Mouse (Mus musculus) spleen, postnatal 4 days (tissue): ENCODE data around the gene Ephb1.

ENCODE experiments used
- DNase-seq, 2 experiments: peaks; one replicate each; pipeline ENCODE4 v3.0.0; 2022; ENCODE audit warnings: low spot score in 2 of 2

Gene Ephb1

DNA sequence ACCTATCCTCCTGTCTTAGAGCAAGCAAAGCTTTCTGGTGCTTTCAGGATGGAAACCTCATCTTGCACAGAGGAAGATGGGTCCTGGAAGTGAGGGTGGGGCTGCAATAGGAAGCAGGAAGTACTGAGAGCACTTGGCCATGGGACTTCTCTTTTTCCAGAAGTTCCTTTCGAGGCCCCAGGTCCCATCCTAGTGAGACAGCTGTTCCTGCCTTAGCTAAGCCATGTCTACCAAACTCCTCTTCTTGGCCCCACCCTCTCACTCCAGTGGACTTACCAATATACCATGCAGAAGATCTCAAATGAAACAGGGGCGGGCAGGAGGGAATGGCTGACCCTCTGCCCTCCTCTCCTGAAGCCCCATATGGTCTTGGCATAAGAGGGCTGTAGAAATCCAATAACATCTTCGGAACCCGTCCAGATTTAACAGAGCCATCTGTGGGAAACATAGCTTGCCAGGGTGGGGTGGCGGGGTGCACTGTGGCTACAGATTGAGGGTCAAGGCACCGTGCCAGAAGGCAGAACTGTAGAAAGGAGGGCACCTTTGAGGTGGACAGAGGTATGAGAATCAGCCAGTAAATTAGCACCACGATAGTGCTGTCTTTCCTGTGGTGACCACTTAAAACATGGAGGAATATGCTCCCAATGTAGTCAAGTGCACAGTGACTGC, 48.9 kb downstream of the Ephb1 start:
- DNase-seq: no peak

DNA sequence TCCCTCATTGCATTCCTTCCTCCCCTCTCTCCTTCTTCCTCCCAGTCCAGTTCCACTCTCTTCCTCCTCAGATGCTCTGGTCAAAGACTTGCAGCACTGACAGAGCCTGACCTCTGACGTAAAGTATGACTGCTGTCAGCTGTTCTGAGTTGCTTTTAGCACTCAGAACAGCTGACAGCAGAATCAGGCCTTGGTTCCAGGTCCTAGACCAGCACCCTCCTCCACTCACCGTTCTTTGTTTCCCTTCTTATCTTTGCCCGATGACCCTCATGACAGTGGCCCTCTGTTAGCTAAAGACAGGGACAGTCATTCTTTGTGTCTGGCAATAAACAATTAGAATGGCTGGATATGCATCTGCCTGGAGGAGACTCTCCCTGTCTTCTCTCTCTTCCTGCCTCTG, 49.7 kb downstream of the Ephb1 start:
- DNase-seq: no peak

- DNase-seq: no peak
Measured at GRCm38 (mm10) chr9:102303882-102304281, 50.6 kb downstream of the Ephb1 start.

- no peak for DNase-seq
Measured at GRCm38 (mm10) chr9:102300985-102301384, 53.5 kb downstream of the Ephb1 start.

GRCm38 (mm10) chr9:102298741-102299140, 55.8 kb downstream of the Ephb1 start:
- no peak for DNase-seq

DNA sequence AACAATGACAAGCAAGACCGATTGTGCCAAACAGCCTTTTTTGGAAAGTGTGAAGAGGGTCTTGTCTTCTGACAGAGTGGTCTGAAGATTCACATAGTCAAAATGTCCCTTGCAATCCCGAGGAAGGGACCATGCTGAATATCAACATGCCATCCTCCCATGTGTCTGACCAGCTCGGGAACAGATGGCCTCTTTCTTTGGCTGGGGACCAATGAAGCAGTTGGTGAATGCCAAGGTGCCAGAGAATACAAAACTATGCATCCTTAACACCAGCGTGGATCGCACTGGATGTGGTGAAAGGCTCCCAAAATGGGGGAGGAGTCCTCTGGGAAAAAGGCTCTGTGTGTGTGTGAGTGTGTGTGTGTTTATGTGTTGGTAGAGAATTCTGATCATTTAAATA, 56.5 kb downstream of the Ephb1 start:
- no peak for DNase-seq

GRCm38 (mm10) chr9:102297176-102297575, 57.3 kb downstream of the Ephb1 start:
- DNase-seq: no peak

GRCm38 (mm10) chr9:102293605-102294004, 60.9 kb downstream of the Ephb1 start:
- no peak for DNase-seq

- no peak for DNase-seq
Measured at GRCm38 (mm10) chr9:102291230-102291629, 63.3 kb downstream of the Ephb1 start.

GRCm38 (mm10) chr9:102288356-102288755, 66.1 kb downstream of the Ephb1 start:
- no peak for DNase-seq

- DNase-seq: no peak
Measured at GRCm38 (mm10) chr9:102275931-102276330, 78.6 kb downstream of the Ephb1 start.

DNA sequence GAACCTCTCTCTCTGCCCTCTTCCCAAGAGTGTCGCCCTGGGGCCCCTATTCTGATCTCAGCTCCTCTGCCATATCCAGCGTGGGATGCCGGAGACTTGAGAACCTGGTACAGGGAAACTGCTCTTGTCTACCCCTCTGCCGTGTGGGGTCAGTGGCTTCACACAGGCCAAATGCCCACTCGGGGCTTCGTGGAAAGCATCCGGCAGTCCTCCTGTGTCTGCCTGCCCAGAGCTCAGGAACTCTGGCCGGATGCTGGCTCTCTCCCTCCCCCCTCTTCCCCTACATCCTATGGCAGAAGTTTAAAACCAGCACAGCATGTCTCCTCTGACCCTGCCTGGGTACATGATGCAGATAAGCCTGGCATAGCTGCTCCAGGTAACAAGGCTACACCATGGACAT, 80.5 kb downstream of the Ephb1 start:
- no peak for DNase-seq

GRCm38 (mm10) chr9:102273469-102273808, 81.1 kb downstream of the Ephb1 start:
- no peak for DNase-seq

DNA sequence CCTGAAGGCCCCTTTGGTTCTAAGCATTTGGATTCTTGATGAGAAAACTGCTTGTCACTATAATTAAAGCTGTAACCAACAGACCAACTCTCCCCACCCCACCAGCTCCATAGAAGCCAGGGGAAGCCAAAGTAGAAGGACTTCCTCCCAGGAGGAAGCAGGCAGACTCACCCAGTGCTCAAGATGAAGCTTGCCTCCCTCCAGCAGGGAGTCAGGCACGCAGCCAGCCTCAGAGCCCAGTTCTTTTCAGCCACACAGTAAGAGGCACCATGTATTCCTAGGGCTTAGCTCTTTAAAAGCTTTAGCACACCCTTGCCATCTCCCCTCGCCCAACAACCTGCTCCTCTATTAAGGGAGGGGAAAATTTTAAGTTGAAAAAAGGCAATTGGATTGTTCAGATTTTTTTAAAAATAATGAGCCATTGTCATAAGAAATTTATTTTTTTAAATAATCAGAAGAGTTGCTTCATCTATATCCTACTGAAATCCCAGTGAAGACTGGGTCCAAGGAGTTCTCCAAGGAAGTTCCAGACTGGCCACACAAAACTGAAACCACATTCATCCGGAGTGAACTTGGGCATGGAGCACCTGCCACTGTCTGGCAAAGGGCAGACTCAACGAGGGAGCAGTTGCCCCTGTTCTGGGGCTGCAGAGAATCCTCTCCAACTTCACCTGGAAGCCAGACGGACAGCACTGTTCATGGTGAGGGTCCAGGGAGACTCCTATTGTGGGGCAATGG, 81.6 kb downstream of the Ephb1 start:
- no peak for DNase-seq

GRCm38 (mm10) chr9:102270496-102270895, 84.0 kb downstream of the Ephb1 start:
- DNase-seq: no peak

DNA sequence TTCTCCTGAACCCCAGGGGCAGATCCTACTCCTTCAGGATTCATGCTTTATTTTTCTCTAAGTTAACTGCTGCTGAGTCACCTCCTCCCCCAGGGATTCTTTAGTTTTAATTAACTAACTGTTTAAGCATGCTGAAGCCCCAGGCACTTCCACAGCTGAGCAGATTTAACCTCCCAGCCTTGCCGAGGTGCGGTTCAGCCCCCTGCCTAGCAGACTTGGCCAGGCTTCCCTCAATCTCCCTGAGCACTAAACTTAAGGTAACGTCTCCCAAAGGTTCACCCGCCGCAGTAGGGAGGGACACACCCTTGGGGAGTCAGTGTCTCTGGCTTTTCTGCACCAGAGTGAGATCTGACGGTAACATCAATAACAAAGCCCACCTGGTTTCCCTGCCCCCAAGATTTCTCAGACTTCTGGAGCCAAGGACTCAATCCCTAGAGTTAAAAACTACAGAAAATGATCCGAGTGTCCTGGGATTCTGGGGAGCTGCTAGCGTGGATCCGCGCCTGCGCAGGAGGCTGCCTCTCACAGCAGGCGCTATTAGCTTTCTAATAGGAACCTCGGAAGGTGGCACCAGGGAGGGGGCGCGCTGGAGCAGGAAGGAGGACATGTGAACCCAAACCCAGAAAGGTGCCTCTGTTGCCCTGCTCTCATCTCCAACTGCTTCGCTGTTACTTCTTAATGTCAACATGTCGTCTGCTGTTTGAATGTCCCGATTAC, 87.0 kb downstream of the Ephb1 start:
- DNase-seq: no peak

GRCm38 (mm10) chr9:102263760-102264159, 90.7 kb downstream of the Ephb1 start:
- DNase-seq: no peak

GRCm38 (mm10) chr9:102262100-102262501, 92.4 kb downstream of the Ephb1 start:
- DNase-seq: no peak

DNA sequence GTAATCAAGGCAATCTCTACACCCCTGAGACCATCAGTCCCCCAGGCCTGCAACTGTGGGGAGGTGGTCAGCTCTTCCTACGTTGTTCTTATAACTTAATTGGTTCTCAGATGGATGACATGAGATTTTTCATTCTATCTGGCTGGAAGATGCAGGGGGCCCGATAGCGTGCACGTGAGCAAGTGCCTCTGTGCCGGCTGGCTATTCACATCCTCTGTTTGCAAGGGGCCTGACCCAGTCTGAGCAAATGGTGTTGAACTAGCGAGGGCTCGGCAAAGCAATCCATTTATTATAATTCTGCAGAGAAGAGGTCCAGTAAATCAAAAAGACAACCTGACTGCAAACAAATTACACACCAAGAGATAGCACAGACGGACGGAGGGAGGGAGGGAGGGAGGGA, 93.0 kb downstream of the Ephb1 start:
- no peak for DNase-seq

DNA sequence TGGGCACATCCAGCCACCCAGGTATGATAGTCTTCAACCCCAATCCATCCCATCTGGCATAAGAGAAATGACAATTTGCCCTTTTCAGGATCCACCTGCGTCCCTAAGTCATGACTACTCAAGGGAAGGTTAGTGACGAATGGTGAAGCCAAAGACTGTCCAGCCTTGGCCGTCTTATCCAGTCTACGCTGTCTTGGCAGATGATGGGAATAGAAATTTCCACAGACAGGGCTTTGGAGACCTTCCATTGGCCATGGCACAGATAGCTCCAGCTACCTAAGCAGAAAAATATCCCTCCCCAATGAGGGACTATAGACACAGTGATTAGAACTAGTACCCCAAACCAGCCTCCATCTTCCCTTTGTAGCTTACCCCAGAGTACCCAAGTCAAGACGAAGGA, 98.1 kb downstream of the Ephb1 start:
- no peak for DNase-seq

DNA sequence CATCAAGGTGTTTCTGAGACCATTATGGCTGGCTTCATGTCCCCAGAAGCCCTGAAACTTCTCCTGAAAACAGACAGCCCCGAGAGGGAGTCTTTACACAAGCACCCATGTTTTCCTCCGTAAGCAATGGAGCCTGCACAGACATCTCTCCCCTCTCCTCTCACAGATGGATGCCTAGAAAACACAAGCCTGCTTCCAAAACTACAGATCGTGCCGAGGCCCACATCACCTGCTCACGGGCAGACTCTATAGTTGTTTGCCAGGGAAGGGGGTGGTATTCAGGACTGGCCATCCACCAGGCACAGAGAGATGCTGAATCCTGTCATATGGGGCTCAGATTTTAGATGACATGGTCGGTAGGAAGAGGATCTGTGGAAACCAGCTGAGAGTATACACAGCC, 98.7 kb downstream of the Ephb1 start:
- no peak for DNase-seq

DNA sequence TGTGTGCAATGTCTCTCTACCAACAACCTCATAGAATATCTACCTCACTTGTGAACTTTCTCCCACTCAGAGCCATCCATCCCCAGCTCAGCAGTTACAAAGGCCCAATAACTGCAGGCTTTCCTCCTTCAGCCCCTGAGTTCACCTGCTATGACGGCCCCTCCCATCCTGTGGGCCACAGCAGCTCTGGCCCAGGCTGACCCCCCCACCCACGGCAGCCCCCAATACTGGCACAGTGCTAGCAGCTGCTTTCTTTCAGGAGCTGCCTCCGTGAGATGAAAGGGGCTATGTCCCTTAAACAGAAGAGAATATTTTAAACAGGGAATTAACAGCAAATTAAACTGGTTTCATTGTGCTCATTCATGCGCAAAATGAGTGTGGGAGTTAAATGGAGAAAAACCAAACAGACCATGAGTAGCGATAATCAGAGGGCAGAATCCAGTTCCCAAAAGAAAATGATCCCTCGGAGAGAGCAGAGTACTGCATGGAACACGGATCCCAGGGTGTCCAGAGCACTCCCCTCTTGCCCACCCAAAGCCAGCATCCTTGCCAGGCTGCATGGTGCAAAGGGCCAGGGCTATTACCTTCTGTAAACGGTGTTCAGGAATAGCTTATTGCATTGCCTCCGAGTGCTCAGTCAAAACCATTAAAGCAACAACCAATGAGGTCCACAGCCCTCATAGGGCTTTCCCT, 105.2 kb downstream of the Ephb1 start:
- DNase-seq: no peak
